Mouse (Mus musculus): ENCODE measurements at regions not wholly inside any gene's neighbourhood (a gene's known extent, or its start where the extent isn't known, plus 50 kb on each side); places are given as distances from the start of the nearest gene placed in this dataset.

DNA sequence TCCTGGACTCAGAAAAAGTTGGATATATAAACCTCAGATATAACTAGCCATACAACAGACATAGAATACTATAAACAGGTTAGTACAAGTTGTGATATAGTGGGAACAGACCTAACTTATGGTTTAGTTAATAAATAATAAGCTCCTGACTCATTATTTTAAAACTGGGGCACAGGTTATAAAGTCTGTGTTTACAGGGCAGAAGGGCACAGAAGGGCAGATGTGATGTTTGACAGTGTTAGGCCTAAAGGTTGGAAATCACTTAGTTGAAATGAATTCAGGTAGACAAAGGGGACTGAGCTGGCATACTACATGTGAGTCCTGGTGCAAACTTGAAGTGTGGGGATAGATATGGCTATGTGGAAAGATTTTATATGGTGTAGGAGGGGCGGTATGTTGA is 128.2 kb upstream of the Manea start:
- no peak for TF ChIP-seq CHD2 (IDR thresholded peaks at IDR 0.05; ENCODE audit: low read depth, low read length)
- no peak for TF ChIP-seq MAFK (IDR thresholded peaks at IDR 0.05; ENCODE audit: insufficient read depth, low read depth, low read length)
- no peak for TF ChIP-seq HCFC1 (IDR thresholded peaks at IDR 0.05; ENCODE audit: borderline replicate concordance, insufficient read depth, low read length)
